Mouse (Mus musculus) macrophage (primary cell): ENCODE data around the gene Ptpn13. TPM values are rescaled to one million over a fixed set of nuclear protein-coding genes. Genes with fewer than 3 reads are reported as not detected.
A peak's percentile ranks its signal among the peaks of the same experiment; 100 is the strongest.

Experiments used
- H3K27ac ChIP-seq: fragments of 350-480 bp; formaldehyde crosslinking; 2 replicates; pipeline ENCODE4 v1.9.0; 2021
- H3K36me3 ChIP-seq: fragments of 350-480 bp; formaldehyde crosslinking; 2 replicates; pipeline ENCODE4 v1.9.0; 2021; ENCODE audit errors: inconsistent target
- H3K4me3 ChIP-seq: fragments of 350-480 bp; formaldehyde crosslinking; 2 replicates; pipeline ENCODE4 v1.9.0; 2021; ENCODE audit errors: inconsistent target
- H3K79me2 ChIP-seq: fragments of 350-480 bp; formaldehyde crosslinking; 2 replicates; pipeline ENCODE4 v1.9.0; 2021; ENCODE audit errors: inconsistent target
- WGBS: methylation state at CpG from one replicate; pipeline ENCODE4 v1.1.7; 2026; ENCODE audit warnings: inconsistent platforms; ENCODE audit not compliant: missing documents; 5-methylcytosine and 5-hydroxymethylcytosine counted together
- polyA plus RNA-seq: library from polyadenylated mRNA; stranded (reverse); fragments of 250-400 nt; gene quantifications from 3 replicates; pipeline ENCODE4 v1.2.4, GENCODE M21; 2018; ENCODE audit warnings: inconsistent platforms

Gene Ptpn13
- polyA plus RNA-seq, 1 experiment from 2014 or later: not detected

DNA sequence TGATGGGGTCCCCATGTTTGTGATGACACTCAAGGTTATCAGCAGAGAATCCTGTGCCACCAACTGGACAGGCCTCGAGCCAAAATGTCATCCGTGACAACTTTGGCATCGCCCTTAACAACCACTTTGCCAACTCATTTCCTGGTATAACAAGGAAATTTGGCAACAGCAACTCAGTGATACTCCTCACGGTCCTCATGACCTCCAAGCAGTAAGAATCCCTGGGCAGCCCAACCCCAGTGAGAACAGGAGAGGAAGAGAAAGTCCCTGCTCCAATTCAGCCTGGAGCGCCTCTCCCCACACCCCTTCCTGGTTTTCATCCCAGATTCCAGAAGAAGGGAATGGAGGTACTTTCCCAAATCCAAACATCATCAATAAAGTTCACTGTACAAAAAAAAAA is 199.8 kb downstream of the Ptpn13 start:
- no peak overlapping the region for H3K4me3 ChIP-seq
- H3K27ac ChIP-seq: no peak overlapping the region
- H3K79me2 ChIP-seq: no peaks in the 10 kb centered on the region
- no peaks in the 10 kb centered on the region for H3K36me3 ChIP-seq
- 78% methylated on average over 5 of the region's 5 CpGs for WGBS

DNA sequence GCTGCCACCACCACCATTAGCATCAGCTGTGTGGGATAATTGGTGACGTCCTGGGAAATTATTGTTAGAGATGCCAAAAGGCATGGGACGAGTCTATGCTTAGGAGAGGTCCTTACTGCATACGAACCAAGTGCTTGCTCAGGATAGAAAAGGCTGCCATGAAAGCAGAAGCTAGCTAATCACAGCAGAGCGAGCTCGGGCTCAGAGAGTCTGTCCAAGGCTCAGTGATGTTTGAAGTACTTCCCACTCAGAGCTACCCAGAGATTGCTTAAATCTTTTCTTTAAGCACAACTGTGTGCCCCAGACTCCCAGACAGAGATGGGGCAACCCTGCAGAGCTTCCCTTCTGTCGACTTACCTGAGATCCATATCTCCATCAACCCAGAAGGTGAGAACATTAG is 203.5 kb downstream of the Ptpn13 start:
- Histone ChIP-seq H3K79me2 (no peaks in the 10 kb centered on the region), H3K4me3 (no peak overlapping the region), H3K27ac (no peak overlapping the region), H3K36me3 (no peaks in the 10 kb centered on the region)
- WGBS: 95% methylated on average over 6 of the region's 6 CpGs

DNA sequence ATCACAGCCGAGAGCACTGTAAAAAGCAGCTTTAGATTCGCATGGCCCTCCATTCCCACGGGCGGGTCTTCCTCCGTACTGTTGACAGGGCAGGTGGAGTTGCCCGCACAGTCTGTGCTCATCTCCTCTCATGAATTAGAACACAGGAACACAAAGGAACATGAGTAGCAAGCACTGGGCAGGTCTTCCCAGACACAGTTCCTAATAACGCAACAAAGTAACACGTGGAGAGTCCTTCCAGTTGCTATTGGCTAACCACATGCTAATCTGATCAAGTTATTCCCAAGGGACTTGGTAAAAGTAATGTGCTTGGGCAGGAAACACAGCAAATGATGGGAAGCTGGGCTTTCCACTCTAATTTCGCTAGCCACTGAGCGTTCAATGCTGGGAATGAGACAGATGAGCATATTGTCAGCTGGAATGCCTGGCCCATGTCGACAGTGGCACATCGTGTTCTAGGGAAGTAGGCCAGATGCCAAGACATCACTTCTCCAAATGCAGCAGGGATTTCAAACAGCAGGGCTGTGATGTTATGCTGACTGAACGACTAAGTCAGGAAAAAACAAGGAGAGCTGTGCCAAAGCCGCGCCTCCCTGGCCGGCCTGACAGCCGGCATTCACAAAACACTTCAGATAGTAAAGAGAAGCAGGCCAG is 204.2 kb downstream of the Ptpn13 start, which contains the start of gene Slc10a6:
Slc10a6 (minus strand) TSS at position 293 of the 654 bp plus-strand sequence.
- H3K79me2 ChIP-seq: no peaks in the 10 kb centered on the region
- H3K27ac ChIP-seq: peak within 1 kb of the TSS; percentile 54
- WGBS: 63% methylated on average over 17 of the region's 17 CpGs
- no peaks in the 10 kb centered on the region for H3K36me3 ChIP-seq
- no peak within 1 kb of the TSS for H3K4me3 ChIP-seq

DNA sequence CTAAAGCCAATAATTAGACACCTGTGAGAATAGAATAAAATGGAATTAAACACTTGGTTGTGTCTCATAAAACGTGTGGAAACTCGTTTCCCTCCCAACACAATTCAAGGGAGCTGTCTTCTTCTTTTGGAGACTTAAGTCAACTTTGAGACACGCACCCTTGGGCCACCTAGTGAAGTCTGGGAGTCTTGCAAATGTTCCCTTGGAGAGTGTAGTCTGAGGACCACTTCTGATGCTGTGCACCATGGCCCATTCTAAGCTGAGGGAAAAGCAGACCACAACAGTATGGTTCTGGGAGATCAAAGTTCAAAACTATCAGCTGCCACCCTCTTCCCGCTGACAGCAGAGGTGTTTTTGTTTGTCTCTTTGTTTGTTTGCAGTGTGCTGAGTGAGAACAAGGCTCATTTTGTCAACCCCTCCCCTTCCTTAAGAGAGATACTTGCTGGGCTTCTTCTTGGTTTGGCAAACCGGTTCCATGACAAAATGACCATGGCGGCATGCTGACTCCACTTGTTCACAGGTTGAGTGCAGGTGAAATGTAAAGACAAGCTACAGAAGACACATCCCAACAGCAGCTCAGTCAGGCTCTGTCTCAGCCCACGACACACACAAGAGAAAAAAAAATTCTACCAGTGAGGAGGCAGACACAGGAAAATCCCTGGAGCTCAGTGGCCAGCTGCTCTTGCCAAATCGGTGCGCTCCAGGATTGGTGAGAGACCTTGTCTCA is 205.0 kb downstream of the Ptpn13 start:
- Histone ChIP-seq H3K4me3 (no peak overlapping the region), H3K36me3 (no peaks in the 10 kb centered on the region), H3K79me2 (no peaks in the 10 kb centered on the region), H3K27ac (peak overlapping the region; percentile 54)
- 87% methylated on average over 8 of the region's 9 CpGs for WGBS

DNA sequence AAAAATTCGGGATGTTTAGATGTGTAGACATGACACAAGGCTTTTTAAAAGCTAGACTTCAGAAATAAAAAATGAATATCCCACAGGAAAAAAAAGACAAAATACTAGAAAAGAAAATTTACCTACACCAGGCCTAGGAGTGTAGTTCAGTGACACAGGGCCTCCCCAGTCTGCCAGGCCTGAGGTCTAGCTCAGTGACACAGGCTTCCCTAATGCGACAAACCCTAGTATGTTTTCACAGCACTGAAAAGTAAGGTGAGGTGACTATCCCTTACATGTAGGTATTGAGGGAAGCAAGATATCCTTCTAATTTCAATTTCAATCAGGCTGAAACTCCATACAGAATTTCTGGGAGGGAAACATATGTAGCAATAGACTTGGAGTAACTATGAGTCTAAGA is 212.2 kb downstream of the Ptpn13 start:
- 89% methylated on average over 2 of the region's 2 CpGs for WGBS
- Histone ChIP-seq H3K36me3 (no peaks in the 10 kb centered on the region), H3K27ac (no peak overlapping the region), H3K79me2 (no peaks in the 10 kb centered on the region), H3K4me3 (no peak overlapping the region)

DNA sequence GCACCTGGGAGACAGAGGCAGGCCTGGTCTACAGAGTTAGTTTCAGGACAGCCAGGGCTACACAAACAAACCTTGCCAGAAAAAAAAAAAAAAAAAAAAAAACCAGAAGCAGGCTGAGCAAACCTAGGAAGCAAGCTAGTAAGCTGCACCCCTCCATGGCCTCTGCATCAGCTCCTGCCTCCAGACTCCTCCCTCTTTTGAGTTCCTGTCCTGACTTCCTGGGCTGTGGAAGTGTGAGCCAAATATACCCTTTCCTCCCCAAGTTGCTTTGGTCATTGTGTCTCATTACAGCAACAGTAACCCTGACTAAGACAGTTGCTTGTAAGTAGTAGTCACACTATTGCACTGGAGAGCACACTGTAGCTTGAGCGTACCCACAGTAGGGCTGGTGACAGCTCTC is 219.2 kb downstream of the Ptpn13 start:
- no peak overlapping the region for H3K4me3 ChIP-seq
- H3K79me2 ChIP-seq: no peaks in the 10 kb centered on the region
- no peaks in the 10 kb centered on the region for H3K36me3 ChIP-seq
- 91% methylated on average over 1 of the region's 1 CpGs for WGBS
- H3K27ac ChIP-seq: peak overlapping the region; percentile 74

DNA sequence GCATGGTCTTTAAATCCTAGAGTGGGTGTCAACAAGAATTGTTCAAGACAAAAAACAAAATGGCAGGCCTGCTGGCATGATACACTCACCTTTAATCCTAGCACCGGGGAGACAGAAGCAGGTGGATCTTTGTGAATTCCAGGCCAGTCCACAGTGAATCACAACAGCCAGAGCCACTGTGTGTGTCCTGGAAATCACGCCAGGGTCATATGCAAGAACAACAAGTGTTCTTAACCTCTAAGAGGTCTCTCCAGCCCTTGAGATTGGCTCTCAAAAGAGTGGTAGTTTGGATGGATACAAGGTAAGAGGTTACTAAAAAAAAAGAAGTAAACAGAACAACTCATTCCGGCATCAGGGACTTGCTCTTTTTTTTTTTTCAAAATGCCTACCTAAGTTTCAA is 222.3 kb downstream of the Ptpn13 start:
- Histone ChIP-seq H3K79me2 (no peaks in the 10 kb centered on the region), H3K4me3 (no peak overlapping the region), H3K36me3 (no peaks in the 10 kb centered on the region), H3K27ac (no peak overlapping the region)
- WGBS: 92% methylated on average over 3 of the region's 3 CpGs

Other genes starting within 250 kb of the Ptpn13 start
- not detected in 3 replicates for gene Mapk10, start 213.9 kb upstream of the Ptpn13 start, polyA plus RNA-seq
- 0.10 to 0.13 TPM in 2 of 3 replicates, not detected in the other for gene Slc10a6, start 204.2 kb downstream of the Ptpn13 start, polyA plus RNA-seq
- not detected in 3 replicates for gene 1700016H13Rik, start 230.8 kb downstream of the Ptpn13 start, polyA plus RNA-seq